Mouse (Mus musculus) thymus, postnatal 25 days (tissue): Measurements from ENCODE around the gene Nisch.

Experiments used
- DNase-seq: peaks from one replicate; pipeline ENCODE4 v3.0.0; 2022

Gene Nisch

GRCm38 (mm10) chr14:31160196-31161150, 56.3 kb downstream of the Nisch start:
- no peak for DNase-seq

GRCm38 (mm10) chr14:31145694-31146093, 71.1 kb downstream of the Nisch start:
- no peak for DNase-seq

- DNase-seq = no peak
These were observed 75.7 kb downstream of the Nisch start for GRCm38 (mm10) chr14:31141011-31141410.

- DNase-seq = no peak
These were observed 76.6 kb downstream of the Nisch start for GRCm38 (mm10) chr14:31140141-31140540.

GRCm38 (mm10) chr14:31139666-31140065, 77.1 kb downstream of the Nisch start:
- DNase-seq = no peak

- no peak for DNase-seq
These were observed 77.8 kb downstream of the Nisch start for GRCm38 (mm10) chr14:31138897-31139429.

GRCm38 (mm10) chr14:31138219-31138896, 78.4 kb downstream of the Nisch start:
- no peak for DNase-seq

- DNase-seq = no peak
These were observed 79.0 kb downstream of the Nisch start for GRCm38 (mm10) chr14:31137791-31138190.

GRCm38 (mm10) chr14:31137281-31137595, 79.5 kb downstream of the Nisch start:
- no peak for DNase-seq

GRCm38 (mm10) chr14:31136411-31137280, 80.1 kb downstream of the Nisch start:
- DNase-seq = no peak

GRCm38 (mm10) chr14:31135495-31136410, 81.0 kb downstream of the Nisch start:
- DNase-seq = no peak

GRCm38 (mm10) chr14:31134015-31135000, 82.4 kb downstream of the Nisch start:
- no peak for DNase-seq

- DNase-seq = no peak
These were observed 83.6 kb downstream of the Nisch start for GRCm38 (mm10) chr14:31133023-31133665.

GRCm38 (mm10) chr14:31132491-31132975, 84.2 kb downstream of the Nisch start:
- no peak for DNase-seq

GRCm38 (mm10) chr14:31132031-31132430, 84.7 kb downstream of the Nisch start:
- DNase-seq = no peak

GRCm38 (mm10) chr14:31131272-31131821, 85.4 kb downstream of the Nisch start:
- no peak for DNase-seq

- peak; percentile 91 for DNase-seq
These were observed 86.2 kb downstream of the Nisch start, which contains the start of gene Nt5dc2 for GRCm38 (mm10) chr14:31130236-31131220. Gene Nt5dc2 (plus strand): TSS chr14:31131053.
